Mouse (Mus musculus): ENCODE measurements around the gene Stn1. TPM values are rescaled to one million over a fixed set of nuclear protein-coding genes. Genes with fewer than 3 reads are reported as not detected.

The Stn1 gene
- total RNA-seq, 2 experiments from 2014 or later, result 5.9 to 6.3 TPM

- ATAC-seq (replicated peaks; ENCODE audit: low FRiP score, poor library complexity, severe bottlenecking), result no peak
These were observed 48.1 kb downstream of the Stn1 start for GRCm38 (mm10) chr19:47489233-47489632.

DNA sequence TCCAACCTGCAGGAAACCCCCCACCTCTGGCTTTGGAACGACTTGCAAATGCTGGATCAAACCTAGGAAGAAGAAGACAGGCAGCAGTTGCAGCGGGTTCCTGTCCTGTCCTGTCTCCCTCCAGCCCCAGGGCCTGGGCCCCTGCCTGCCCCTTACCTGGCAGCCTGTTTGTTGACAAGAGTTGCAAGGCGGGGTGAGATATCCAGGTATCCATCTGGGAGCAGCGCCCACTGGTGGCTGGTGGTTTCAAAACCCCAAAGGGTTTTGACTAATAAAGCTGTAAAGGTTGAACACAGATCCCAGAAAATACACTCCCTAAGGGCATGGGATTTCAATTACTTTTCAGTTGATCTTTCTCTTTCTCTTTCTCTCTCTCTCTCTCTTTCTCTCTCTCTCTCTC lies 49.1 kb downstream of the Stn1 start:
- no peak for ATAC-seq (replicated peaks; ENCODE audit: low FRiP score, poor library complexity, severe bottlenecking)

GRCm38 (mm10) chr19:47487572-47487971 lies 49.7 kb downstream of the Stn1 start:
- no peak for ATAC-seq (replicated peaks; ENCODE audit: low FRiP score, poor library complexity, severe bottlenecking)

DNA sequence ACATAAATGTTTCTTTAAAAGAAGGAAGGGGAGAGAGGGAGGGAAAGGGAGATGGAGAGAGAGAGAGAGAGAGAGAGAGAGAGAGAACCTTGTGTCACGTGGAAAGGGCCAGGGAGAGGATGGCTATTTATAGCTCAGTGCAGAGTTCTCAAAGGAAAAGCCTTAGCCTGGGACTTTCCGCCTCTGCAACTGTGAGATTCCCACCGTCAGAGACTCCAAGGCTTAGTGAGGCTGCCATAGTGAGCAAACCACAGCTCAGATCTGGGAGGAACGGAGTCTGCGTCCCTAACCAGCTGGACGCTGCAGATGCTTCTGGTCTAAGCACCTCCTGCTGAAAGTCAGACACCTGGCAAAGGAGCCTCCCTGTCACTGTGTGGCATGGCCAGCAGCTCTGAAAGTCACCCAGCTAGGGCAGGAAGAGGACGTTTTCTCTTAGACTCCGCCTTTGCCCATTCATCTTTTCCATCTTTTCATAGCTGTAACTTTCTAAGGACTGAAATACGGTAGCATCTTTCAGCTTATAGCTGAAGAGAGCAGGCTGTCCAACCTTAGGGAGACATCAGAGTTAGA lies 51.2 kb downstream of the Stn1 start:
- ATAC-seq (replicated peaks; ENCODE audit: low FRiP score, poor library complexity, severe bottlenecking), result no peak

DNA sequence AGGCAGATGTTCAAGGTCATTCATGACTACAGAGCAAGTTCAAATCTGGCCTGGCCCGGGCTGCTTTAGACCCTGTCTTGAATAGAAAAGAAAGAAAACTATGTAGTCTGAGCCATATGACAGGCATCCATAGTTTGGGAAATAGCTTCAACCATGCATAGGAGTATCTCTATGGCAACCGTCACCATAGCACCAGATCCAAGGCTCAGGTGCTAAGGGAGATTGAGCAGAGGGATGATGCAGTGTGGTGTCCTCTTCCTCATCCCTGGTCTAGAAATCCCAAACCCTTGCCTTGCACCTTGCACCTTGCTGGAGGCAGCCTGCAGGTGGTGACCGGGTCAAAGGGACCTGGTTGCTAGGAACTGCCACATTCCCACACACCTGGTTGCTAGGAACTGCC lies 53.2 kb downstream of the Stn1 start:
- no peak for ATAC-seq (replicated peaks; ENCODE audit: low FRiP score, poor library complexity, severe bottlenecking)

DNA sequence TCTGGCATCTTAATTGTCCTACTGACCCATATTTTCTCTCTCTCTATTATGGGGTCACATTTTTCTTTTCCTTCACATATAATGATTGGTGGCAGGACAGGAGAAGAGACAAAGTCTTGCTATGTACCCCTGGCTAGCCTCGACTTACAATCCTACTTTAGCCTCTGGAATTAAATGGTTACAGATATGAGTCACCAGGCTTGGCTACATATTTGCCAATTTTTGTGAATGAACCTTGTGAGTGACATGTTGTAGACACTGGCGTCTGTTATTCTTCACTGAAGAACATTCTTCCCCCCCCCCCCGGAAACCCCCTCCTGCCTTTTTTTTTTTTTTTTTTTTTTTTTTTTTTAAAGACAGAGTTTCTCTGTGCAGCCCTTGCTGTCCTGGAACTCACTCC lies 54.0 kb downstream of the Stn1 start:
- no peak for ATAC-seq (replicated peaks; ENCODE audit: low FRiP score, poor library complexity, severe bottlenecking)

DNA sequence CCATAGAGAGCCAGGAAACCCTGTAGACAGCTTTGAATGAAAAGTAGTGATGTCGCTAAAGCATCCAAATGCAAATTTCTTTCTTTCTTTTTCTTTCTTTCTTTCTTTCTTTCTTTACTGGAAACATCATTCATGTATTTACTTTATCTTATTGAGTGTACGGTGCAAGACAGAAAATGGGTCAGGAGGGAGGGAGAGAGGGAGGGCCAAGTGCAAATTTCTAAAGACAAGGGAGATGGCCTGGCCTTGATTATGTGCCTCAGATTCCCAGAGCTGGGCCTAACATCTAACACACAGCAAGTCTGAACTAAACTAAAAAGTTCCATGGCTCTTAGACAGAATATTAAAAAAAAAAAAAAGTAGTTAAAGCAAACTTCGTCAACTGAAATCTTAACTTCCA lies 63.9 kb downstream of the Stn1 start:
- no peak for ATAC-seq (replicated peaks; ENCODE audit: low FRiP score, poor library complexity, severe bottlenecking)

- ATAC-seq (replicated peaks; ENCODE audit: low FRiP score, poor library complexity, severe bottlenecking), result no peak
These were observed 64.4 kb downstream of the Stn1 start for GRCm38 (mm10) chr19:47472881-47473400.

DNA sequence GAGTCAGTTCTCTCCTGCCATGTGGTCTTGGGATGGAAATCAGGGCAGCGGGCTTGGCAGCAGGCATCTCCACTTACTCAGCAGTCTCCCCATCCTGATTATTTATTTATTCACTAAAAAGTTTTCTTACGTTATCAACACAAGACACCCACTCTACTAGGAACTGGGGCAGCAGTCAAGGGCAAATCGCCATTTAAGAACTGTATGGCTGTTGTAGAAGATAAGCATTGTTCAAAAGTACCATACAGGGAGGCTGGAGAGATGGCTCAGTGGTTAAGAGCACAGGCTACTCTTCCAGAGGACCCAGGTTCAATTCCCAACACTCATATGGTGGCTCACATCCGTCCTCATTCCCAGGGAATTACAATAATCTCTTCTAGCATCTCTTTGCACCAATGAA lies 65.5 kb downstream of the Stn1 start:
- no peak for ATAC-seq (replicated peaks; ENCODE audit: low FRiP score, poor library complexity, severe bottlenecking)

DNA sequence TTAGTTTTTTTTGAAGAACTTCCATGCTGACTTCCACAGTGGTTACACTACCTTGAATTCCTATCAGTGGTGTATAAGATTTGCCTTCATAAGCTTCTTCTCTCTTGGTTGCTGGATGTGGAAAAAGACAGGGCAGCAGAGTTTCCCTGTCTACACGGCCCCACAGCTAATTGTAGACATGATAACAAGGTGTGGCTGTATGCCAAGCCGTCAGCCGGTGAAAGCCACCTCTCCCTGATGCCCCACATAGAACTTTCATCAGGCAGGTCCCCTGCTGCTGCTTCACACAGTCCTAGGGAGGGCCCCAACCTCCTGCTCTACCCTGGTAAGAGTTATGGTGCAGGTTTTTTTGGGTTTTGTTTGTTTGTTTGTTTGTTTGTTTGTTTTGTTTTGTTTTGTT lies 68.6 kb downstream of the Stn1 start:
- peak; percentile 40; the same call in 1 of the 2 replicates for ATAC-seq (replicated peaks; ENCODE audit: low FRiP score, poor library complexity, severe bottlenecking)

- ATAC-seq (replicated peaks; ENCODE audit: low FRiP score, poor library complexity, severe bottlenecking), result no peak
These were observed 70.5 kb downstream of the Stn1 start for GRCm38 (mm10) chr19:47466775-47467174.

GRCm38 (mm10) chr19:47465467-47465866 lies 71.8 kb downstream of the Stn1 start:
- no peak for ATAC-seq (replicated peaks; ENCODE audit: low FRiP score, poor library complexity, severe bottlenecking)

DNA sequence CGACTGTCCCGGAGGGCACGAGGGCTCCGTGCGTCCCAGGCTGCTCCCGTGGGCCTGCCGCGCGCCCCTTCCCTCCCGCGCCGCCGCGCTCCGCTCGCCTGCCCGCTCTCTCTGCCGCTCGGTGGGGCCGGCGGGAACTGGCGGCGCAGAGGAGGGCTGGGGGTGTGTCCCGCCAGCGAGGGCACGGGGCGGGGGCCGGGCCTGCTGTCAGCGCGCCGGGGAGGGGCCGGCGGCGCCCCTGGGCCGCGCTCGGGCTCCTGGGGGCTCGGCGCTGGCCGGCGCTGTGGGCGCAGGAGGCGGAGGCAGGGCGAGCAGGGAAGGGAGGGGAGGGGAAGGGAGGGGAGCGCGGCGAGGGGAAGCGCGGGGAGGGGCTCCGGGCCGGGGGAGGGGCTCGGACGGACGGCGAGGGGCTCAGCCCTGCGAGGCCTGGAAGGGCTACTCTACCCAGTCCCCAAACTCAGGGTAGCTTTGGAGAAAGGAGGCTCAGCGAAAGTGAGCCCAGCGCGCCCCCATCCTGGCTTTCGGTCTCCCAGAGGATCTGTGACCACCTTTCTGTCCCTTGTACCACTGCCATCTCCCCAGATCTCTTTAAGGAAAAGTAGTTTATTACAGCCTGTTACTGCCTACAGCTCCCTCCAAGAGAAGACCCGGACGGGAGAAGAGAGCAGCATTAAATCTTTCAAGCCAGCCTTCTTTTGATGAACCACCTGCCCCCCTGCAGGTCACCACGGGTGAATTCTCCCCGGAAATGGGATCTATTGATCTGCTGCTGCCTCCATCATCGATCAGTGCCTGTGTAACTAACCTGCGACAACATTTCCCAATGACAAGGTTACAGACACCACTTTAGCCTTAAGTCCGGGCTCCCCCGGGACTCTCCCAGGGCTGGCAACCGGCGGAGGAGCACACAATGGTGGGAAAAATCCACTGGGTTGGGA lies 72.7 kb downstream of the Stn1 start, which contains the start of gene Sh3pxd2a:
Sh3pxd2a (minus strand) TSS at position 98 of the 938 bp plus-strand sequence.
- ATAC-seq (replicated peaks; ENCODE audit: low FRiP score, poor library complexity, severe bottlenecking), result no peak

GRCm38 (mm10) chr19:47463636-47464303 lies 73.5 kb downstream of the Stn1 start:
- 0 out of 2 replicates have a peak, but pooled peaks have one; percentile 17 for ATAC-seq (replicated peaks; ENCODE audit: low FRiP score, poor library complexity, severe bottlenecking)

GRCm38 (mm10) chr19:47463206-47463605 lies 74.1 kb downstream of the Stn1 start:
- ATAC-seq (replicated peaks; ENCODE audit: low FRiP score, poor library complexity, severe bottlenecking), result no peak

DNA sequence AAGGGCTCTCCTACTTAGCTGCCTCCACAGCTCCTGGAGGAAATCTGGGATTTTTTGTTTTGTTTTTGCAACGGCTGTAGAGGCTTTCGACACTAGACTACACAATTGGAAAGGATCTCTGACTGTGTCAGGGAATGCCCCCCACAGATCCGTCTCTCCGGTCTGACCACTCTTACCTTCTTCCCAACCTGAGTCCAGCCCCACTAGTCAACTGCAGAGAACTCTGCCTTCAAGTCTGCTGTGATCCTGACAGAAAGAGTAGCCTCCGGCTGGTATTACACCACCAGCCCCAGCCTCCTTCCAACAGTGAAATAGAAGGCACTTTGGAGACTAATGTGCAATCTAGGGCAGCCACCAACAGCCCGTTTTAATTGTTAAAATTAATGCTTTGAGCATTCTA lies 74.6 kb downstream of the Stn1 start:
- no peak for ATAC-seq (replicated peaks; ENCODE audit: low FRiP score, poor library complexity, severe bottlenecking)

DNA sequence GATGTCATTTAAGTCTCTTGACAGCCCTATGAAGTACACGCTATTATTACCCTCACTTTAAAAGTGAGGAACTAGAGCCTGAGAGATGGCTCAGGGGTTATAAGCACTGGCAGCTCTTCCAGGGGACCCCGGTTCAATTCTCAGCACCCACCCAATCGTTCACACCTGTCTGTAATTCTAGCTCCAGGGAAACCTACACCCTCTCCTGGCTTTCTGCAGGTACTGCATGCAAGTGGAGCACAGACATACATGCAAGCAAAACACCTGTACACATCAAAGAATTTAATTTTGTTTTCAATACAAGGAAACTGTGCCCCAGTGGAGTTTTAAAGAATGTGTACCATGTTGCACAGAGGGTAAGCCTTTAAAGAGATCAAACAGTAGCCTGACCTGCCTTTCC lies 75.5 kb downstream of the Stn1 start:
- ATAC-seq (replicated peaks; ENCODE audit: low FRiP score, poor library complexity, severe bottlenecking), result no peak

DNA sequence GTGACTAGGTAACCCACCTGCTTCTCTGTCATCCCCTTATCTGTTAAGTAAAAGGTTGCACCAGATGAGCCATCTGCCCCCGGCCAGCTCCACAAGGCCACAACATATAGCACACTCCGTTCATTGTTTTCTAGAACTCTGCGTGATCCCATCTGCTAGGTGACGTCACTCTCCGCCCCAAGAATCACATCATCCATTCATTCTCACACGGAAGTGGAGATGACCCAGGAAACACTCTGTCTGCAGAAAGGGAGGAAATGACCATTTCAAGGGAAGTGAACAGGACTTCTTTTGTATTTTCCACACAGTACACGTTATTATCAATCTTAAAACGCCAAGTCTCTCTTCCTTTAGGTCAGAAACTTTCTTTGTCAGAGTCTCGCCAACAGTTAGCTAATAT lies 75.9 kb downstream of the Stn1 start:
- ATAC-seq (replicated peaks; ENCODE audit: low FRiP score, poor library complexity, severe bottlenecking), result no peak

DNA sequence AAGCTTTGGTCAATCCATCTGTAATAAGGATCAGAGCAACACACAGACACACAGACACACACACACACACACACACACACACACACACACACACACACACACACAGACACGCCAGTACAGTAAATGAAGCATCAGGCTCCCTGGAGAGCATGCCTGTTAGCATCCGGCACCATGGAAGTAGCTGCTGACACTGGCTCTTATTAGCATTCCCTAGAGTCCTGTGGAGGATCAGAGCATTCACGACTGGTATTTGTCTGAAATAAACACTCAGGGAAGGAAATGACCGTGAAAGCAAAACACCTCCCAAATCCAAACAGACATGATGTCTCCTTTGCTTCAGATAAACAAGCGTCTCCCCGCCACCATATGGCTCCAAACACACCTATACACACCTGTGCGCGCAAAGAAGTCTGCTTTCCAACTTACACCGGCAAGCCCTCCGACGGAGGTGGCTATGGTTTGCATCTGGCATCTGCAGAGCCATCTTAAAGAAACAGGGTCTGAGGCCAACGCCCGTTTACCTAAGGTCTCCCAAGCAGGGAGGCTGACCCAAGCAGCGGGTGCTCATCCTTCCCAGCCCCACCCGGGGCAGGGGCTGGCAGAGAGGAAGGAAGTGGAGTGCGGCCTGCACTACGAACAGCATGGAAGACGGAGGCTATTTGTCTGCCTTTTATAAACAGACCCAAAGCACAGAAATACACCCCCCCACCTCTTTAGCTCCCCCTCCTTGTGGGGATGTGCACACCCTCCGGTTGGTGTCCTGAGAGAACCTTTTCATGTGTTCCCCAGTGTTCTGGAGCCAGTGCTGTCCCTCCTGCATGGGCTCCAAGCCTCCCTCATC lies 77.0 kb downstream of the Stn1 start:
- no peak for ATAC-seq (replicated peaks; ENCODE audit: low FRiP score, poor library complexity, severe bottlenecking)

- ATAC-seq (replicated peaks; ENCODE audit: low FRiP score, poor library complexity, severe bottlenecking), result no peak
These were observed 78.1 kb downstream of the Stn1 start for GRCm38 (mm10) chr19:47459214-47459613.

All from erythroid progenitor cell, adult 5-6 weeks (primary cell).